Mouse (Mus musculus) megakaryocyte progenitor cell, adult 5-6 weeks (primary cell): ENCODE results near the gene Ccdc38. TPM values are rescaled to one million over a fixed set of nuclear protein-coding genes. Genes with fewer than 3 reads are reported as not detected.
"Not testable (repeated sequence)": the region's sequence is repeated elsewhere in the genome, so short reads cannot be mapped to it uniquely, and the experiment has no call there.

Experiments used
- ATAC-seq: replicated peaks from 2 replicates; pipeline ENCODE4 v1.8.0; 2016; ENCODE audit warnings: mild to moderate bottlenecking, moderate TSS enrichment, inconsistent platforms; ENCODE audit not compliant: poor library complexity
- total RNA-seq, 2 experiments: library from RNA; stranded (forward) in 1 of 2; stranded (reverse) in 1 of 2; fragments of 157-497, 149-512 nt in 1 of 2; fragments of 200-1000 nt in 1 of 2; gene quantifications; 2 replicates each; pipeline versions ENCODE4 v1.2.3 to v1.2.4; 2015 to 2017

Ccdc38 gene
- total RNA-seq, 2 experiments from 2014 or later: 0.04 to 0.12 TPM

DNA sequence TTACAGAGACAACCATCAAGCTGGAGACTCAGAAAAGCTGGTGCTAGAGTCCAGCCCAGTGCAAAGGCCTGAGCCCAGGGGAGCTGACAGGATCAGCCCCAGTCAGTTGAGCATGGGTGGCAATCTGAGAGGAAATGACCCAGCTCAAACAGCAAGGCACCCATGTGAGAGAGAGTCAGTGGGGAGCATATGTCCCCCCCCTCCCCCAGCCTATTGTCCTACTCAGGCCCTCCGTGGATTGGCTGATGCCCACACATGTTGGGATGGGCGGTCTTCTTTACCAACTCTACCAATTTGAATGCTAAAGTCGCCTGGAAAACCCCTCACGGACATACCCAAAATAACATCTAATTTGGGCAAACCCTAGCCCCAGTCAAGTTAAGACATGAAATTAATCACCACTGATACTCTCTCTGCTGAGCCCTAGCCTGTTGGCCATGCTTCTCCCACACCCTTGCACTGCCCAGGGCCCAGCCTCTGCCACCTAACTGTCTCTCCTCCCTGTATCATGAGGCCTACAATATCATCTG lies 7.4 kb downstream of the Ccdc38 start:
- ATAC-seq: no peak

DNA sequence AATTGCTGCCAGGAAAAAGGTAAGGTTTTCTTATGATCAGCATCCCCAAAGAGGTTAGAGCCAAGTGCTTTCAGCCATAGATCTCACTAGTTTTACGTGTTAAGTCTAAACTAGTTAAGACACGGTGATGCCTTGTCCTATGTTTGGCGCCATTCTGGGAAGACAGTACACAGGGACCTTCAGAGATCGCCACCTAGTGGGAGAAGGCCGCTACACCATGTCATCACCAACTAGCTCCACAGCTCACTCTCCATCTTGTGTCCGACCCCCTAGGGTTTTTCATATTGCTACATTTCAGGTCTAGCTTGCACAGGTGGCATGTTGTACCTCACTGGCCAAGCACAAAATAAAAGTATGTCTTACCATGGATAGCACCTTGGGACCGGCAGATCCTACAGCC lies 8.6 kb downstream of the Ccdc38 start:
- peak; percentile 99 for ATAC-seq

- no peak for ATAC-seq
These were observed 9.4 kb downstream of the Ccdc38 start for GRCm38 (mm10) chr10:93549821-93550220.

DNA sequence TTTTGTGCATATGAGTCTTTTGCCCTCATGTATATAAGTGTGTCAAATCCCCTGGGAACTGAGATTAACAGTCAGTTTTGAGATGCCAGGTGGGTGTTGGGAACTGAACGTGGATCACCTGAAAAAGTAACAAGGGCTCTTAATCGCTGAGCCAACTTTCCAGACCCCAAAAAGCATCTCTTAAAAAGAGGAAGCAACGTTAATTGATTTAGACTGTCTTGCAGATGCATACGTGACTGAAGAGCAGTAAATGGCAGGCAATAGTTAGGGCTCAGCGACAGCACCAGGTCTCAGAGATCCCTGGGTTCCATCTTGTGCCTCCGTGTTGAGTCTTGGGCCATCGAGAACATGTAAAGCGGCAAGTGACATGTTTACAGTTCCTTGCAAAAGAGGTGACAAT lies 12.2 kb downstream of the Ccdc38 start:
- no peak for ATAC-seq

DNA sequence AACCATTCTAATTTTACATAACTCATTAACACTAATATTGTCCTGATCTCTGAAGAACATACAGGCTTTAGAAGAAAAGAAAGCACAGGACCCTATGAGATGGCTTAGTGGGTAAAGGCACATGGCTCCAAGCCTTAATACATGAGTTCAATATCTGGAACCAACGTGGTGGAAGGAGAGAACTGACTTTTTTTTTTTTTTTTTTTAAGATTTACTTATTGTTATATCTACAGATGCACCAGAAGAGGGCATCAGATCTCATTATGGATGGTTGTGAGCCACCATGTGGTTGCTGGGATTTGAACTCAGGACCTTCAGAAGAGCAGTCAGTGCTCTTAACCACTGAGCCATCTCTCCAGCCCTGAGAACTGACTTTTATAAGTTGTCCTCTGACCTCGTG lies 17.5 kb downstream of the Ccdc38 start:
- ATAC-seq: not testable (repeated sequence)

DNA sequence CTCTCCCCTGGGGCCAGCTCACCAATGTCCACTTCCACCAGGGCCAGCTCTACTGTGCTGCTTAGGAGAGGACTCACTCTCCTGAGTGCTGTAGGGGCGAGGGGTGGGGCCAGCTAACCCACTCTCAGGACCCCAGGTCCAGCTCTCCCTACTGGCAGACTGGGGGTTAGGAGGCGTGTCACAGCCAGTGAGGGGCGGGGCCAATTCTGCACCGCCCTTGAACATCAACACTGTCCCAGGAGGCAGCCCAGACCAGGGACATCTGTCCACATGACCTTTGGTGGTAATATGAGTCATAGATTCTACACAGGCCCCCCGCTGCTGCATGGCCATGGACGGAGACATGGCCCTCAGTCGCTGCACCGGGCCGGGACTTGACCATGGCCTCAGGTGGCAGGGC lies 19.4 kb downstream of the Ccdc38 start:
- ATAC-seq: no peak

DNA sequence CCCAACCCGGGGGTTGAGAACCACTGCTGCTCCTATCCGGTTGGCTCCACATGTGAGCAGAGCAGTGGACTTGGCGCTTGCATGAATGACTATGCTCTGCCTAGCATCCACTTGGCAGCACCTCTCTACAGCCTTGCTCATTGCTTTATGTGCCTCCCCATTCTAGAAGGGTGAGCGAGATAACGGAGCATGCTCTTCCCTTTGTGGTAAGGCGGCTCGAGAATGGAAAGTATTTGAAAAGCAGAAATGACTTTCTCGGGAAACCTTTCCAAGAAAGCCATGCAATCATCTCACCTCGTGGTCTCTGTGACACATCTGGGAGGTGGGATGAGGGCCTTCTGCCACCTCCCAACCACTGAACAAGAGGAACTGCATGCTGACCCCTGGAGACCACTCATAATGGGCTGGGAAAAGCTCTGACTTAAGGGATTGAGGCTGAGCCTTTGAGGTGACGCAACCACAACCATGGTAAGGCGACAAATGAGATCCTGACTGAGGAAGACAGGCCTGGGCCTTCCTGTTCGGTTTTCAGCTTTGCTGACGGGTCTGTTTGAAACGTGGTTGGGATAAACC lies 24.2 kb downstream of the Ccdc38 start:
- peak; percentile 76 for ATAC-seq

- no peak; the same call in 1 of the 2 replicates for ATAC-seq
These were observed 26.6 kb downstream of the Ccdc38 start for GRCm38 (mm10) chr10:93567066-93567465.

DNA sequence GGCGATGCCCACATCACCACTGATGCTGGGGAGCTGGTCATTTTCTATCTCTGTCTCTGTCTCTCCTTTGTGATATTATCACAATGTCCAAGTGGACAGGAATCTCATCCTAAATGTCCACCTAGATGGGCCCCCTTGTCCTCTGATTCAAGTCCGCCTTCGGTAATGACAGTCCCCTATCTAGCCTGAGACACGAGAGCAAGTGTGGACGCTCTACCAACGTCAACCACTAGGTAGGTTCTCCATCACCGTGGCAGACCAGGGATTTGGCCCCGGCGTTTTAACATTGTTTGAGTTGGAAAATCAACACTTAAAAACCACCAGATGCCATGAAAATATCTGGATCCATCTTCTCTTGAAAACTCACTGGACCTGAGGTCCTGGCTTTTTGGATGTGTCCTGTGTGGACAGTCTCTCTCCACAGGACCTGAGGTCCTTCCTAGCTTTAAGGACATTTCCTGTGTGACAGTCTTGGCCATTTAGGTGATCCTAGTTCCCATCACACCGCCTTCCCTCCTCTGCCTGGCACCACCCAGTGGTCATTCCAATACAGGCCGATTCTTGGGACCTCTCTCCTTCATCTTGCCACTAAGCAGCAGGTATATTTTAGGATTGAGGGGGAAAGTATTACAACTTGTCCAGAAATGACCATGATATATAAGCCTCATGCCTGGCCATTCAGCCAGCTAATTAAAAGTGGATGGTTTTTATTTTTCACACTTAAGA lies 27.6 kb downstream of the Ccdc38 start:
- ATAC-seq: no peak

DNA sequence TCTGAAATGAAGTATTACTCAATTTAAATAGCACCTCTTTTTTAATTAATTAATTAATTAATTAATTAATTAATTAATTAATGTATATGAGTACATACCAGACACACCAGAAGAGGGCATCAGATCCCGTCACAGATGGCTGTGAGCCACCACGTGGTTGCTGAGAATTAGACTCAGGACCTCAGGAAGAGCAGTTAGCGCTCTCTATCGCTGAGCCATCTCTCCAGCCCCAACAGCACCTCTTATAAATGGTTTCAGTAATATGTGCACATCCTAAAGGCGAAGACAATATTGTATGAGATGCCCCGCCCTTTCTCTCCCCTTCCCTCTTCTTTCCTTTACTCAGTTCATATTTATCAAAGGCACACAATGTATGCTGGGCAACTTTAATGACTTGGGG lies 28.2 kb downstream of the Ccdc38 start:
- no peak for ATAC-seq

DNA sequence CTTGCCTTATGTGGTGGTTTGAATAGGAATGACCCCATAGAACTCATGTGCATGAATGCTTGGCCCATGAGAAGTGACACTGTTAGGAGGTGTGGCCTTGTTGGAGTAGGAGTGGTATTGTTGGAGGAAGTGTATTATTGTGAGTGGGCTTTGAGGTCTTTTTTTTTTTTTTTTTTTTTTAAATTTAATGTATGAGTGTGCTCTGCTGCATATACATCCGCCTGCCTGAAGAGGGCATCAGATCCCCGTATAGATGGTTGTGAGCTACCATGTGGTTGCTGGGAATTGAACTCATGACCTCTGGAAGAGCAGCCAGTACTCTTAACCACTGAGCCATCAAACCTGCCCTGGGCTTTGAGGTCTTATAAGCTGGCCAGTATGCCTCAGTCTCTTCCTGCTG lies 31.8 kb downstream of the Ccdc38 start:
- no peak for ATAC-seq

DNA sequence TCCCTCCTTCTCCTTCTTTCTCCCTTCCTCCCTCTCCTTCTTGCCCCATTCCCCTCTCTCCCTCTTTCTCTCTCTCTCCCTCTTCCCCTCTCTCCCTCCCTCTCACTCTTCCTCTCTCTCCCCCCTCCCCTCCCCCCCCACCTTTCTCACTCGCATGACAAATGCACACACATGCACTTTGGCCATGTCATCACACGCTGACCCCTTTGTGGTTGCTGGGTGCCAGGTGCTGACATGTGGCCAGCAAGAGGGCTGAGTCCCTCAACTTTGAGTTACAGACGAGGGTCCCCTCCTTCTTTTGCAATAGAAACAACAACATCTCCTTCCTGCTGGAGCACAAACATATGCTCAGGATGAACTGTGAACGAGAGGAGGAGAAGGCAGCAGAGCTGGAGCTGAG lies 34.5 kb downstream of the Ccdc38 start:
- ATAC-seq: no peak

- peak; percentile 72 for ATAC-seq
These were observed 35.5 kb downstream of the Ccdc38 start for GRCm38 (mm10) chr10:93575960-93576359.

- peak; percentile 83 for ATAC-seq
These were observed 36.9 kb downstream of the Ccdc38 start for GRCm38 (mm10) chr10:93577271-93577886.

DNA sequence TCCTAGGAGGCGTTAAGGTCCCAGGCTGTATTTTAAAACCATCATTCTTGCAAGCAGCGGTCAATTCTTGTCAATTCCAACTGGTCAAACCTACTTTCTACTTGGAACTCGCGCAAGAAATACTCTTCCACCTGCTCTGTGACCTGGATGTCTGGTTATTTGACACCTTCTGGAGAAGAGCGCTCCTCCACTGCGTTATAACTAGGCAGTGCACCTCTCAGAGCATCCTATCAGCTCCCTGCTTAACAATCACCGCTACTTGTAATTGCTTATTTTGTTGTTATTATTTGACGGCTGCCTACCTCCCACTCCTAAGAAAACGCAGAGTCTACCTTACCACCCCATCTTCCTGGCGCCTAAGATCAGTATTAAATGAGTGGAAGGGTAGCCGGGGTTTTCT lies 48.4 kb downstream of the Ccdc38 start:
- ATAC-seq: peak; percentile 24; the same call in 1 of the 2 replicates

DNA sequence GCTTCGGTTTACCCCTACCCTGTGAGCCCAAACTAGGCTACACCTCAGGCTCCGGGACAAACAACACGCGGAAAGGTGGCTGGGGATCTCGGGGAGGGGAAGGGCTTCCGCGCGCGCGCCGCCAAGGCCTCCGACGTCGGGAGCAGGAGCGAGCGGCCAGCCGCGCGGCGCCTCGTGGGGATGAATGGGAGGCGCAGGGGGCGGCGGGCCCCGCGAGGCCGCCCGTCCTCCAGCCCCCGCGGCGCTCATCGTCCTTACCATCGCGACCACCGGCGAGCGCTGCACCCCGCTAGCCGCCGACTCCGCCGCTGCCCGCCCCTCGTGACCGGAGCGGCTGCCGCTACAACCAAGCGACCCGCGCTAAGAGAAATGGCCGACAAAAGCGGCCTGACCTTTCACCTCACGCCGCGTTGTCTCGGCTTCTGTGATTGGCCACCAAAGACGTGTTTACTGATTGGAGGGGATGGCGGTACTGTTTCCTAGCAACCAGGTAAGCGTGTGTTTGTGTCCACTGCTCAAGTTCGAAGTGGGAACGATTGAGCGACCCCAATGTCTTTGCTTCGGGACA lies 48.9 kb downstream of the Ccdc38 start, which contains the start of gene Snrpf:
TSS of gene Snrpf (minus strand) at position 426 of the 568 bp plus-strand sequence.
- ATAC-seq: peak; percentile 84

- 0 out of 2 replicates have a peak, but pooled peaks have one; percentile 20 for ATAC-seq
These were observed 52.0 kb downstream of the Ccdc38 start for GRCm38 (mm10) chr10:93592456-93592855.

DNA sequence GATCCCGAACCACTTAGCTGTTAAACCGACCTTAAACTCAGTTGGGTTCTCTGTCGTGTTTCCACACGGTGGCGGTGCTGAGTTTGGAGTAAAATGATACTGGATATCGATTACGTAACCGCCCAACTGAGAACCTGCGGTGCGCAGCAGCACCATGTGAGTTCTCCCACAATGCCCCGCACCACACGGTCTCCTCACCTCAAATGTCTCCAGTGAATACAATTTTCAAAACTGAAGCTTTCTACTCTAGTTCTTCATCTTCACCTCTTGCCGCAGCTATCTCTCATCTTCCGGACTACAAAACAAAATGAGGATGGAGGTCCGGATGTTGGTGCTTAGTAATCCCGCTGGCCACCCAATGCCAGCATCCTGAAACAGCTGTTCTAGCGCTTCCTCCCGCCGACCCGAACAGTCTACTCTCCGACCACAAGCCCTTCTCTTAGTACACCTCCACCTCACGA lies 53.6 kb downstream of the Ccdc38 start:
- ATAC-seq: peak; percentile 89

GRCm38 (mm10) chr10:93595831-93596230 lies 55.4 kb downstream of the Ccdc38 start:
- ATAC-seq: no peak

DNA sequence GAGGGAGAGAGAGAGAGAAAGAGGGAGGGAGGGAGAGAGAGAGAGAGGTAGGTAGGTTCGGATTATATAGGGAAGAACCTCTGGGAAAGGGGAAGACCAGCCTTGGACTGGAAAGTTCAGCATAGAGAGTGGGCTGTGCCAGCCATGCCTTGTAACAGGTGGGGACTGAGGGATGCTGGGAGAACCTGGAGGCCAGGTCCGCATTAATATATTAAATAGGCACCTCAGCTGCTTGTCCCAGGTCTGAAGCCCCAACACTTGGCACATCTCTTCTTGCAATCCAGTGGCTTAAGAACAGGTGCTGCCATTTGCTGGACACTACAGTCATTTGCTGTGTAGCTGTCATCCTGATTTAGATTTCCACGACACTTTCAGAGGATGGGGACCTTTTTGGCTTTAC lies 56.2 kb downstream of the Ccdc38 start:
- ATAC-seq: no peak

DNA sequence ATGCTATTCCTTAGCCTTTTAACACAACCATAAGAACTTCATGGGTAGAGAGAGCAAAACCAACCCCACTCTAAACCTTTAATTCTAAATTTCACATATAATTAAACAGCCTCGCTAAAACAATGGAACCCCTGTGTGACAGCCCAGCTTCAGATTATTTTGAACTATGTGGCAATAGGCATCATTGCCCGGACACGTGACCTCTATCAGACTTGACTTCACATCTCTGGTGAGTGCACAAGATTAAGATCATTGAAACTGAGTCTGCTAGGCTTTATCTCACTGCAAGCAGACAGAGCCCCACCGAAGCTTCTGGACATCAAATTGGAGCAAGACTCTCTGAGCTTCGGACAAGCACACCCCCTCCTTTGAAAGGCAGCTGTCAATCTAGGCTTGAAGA lies 61.9 kb downstream of the Ccdc38 start:
- no peak for ATAC-seq
